Mouse (Mus musculus) right cerebral cortex, postnatal 25 days (tissue): Measurements from ENCODE around the gene Phc1.
A peak's percentile ranks its signal among the peaks of the same experiment; 100 is the strongest.

Source experiments
- DNase-seq: peaks from one replicate; pipeline ENCODE4 v3.0.0; 2022

Phc1 gene

GRCm38 (mm10) chr6:122337546-122337945, 2.8 kb downstream of the Phc1 start:
- DNase-seq, result no peak

GRCm38 (mm10) chr6:122334786-122335340, 5.5 kb downstream of the Phc1 start:
- no peak for DNase-seq

DNA sequence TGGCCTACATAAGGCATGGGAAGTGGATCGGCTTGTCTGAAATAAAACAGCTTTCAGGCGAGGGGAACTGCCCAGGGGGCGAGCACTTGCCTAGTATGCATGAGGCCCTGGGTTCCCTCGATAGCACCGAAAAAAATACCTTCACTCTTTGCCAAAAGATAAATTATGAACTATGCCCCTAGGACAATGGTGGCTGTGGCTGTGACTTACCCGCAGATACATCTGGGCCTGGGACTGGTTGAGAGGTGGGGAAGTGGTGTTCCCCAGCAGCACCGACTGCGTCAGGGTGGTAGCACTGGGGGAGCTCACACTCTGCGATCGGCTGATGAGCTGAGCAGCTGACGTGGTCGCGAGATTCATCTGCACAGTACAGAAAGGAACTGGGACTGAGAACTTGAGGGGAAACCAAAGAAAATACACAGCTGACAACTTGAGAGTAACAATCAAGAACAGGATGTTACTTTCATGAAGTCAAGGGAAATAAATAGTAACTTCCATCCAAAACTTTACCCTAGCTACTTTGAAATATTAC, 7.2 kb downstream of the Phc1 start:
- DNase-seq, result no peak

- DNase-seq, result no peak
Observed at GRCm38 (mm10) chr6:122325361-122325975, 14.9 kb downstream of the Phc1 start.

DNA sequence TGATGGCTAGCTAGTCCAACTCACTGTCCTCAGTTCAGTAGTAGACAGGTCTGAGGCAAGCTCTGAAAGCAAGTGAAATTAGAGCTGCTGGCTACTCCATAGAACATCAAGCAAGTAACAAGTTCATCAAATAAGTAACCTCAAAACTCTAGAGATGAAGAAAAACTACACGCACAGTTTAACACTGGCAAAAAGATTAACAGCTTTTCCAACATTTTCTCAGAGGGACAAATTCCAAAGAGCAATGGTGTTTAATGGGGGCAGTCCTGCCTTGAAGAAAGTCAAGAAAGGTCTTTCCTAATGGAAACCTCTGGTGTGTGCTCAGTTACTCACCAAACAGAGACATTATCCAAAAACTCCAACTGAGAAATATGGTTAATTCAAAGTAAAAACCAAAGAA, 21.6 kb downstream of the Phc1 start:
- DNase-seq, result no peak

- DNase-seq, result no peak
Observed at GRCm38 (mm10) chr6:122310187-122310820, 30.1 kb downstream of the Phc1 start.

- no peak for DNase-seq
Observed at GRCm38 (mm10) chr6:122309446-122309960, 30.9 kb downstream of the Phc1 start.

DNA sequence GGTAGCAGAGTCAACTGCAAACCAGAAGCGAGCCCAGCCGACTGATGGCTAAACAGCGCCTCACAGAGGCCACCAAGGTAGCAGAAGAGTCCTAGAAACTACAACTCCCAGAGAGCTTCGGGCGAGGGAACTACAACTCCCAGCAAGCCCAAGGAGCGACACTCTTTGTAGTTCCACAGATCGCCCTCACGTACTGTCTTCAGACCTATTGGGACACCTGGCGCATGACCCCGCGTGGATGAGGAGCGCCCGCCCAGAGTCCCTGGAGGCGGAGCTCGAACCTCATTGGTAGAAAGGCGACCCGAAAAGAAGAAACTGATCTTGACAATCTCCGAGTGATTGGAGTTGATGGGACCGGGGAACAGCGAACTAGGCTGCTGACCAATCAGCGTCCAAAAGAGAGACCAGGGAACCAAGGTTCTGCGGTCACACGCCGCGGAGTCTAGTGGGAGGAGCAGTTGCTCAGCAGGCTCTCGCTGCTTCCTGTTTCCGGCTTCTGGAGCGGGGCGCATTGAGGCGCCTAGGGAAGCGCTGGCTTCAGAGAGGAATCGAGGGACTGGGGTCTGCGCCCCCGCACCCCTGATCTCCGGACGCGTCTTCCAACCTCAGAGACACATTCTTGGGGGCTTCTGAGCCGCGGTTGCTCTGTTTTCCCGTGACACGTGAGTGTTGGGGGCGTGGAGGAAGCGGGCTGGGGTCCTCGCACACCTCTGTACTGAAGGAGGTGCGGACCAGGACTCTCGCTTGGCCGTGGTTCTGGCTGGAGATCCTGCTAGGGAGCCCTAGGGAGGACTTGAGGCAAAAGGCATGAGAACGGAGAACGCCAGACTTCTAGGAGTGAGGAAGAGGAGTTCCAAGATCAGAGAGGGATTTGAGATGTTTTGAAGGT, 31.6 kb downstream of the Phc1 start, which contains the start of gene M6pr:
M6pr (plus strand) TSS at position 216 of the 889 bp plus-strand sequence.
- peak; percentile 97 for DNase-seq

DNA sequence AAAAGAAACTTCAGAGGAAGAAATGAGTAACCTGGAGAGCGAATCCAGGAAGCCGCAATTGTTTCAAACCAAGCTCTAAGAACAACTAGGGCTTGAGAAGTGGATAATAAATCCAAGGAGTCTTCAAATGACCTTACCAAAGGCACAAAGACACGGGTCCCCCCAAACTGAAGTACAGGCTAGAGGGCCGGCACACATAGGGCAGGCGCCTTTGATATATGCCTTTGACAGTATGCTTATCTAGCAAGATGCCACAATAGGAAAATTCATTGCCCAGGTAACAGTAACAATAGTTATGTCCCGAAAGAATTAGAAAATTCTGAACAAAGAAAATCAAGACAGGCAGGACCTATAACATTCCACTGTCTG, 32.2 kb downstream of the Phc1 start:
- no peak for DNase-seq

DNA sequence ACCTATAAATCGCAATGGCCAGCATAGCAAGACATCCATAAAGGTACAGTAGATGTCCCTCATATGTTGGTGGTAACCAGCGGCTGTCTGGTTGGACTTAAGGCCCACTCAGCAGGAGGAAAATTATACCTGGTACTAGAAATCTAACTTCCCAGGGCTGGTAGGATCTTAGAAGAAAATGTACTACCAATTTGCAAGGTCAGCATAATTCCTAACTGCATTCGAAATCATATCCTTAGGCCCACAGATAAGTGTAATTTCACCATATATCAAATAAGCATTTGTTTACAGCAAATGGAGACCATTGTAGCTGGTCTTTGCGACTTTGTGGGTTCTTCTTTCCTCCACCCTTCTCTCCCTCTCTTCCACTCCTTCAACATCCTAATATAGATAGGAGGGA, 33.7 kb downstream of the Phc1 start:
- DNase-seq, result no peak

GRCm38 (mm10) chr6:122304790-122305555, 35.4 kb downstream of the Phc1 start:
- no peak for DNase-seq

DNA sequence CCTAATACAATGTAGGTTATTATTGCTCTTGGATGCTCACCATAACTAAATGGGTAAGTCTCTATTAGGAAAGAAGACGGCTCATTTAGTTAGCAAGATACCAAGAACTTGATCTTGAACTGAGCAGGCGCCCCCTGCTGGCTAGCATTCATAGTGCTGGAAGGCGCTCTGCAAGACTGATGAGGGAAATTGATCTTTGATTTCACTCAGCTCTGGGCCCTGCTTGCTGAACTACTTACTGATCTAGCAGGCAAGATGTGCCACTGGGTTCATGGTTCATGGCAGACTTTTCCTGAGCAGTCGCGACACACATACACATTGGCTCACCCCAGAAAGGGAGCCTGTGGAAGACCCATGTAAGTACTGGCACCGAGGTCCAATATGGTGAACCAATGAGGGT, 36.0 kb downstream of the Phc1 start:
- DNase-seq, result peak; percentile 62

- no peak for DNase-seq
Observed at GRCm38 (mm10) chr6:122303526-122303925, 36.8 kb downstream of the Phc1 start.

GRCm38 (mm10) chr6:122302661-122303060, 37.7 kb downstream of the Phc1 start:
- no peak for DNase-seq

GRCm38 (mm10) chr6:122302121-122302520, 38.2 kb downstream of the Phc1 start:
- DNase-seq, result no peak

DNA sequence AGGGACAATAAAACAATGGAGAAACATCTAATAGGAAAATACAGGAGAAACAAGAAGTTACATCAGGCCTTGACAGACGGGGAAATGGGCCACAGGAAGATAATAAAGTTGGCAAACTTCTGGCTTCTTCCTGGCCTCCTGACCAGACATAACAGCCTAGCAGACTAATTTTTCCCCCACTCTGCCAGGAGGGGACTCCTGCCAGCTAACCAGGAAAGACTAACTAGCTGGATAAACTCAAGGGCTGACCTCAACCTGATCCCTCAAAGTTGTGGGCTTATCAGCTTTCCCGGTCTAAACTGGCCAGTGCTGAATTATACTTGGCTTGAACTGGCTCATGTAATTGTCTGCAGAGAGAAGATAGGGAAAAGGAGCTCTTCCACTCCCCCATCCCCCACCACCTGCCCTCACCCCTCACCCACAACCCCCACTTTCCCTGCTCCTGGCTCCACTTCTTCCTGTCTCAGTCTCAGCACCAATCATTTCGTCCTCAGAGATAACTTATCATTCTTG, 40.7 kb downstream of the Phc1 start:
- no peak for DNase-seq

- DNase-seq, result no peak
Observed at GRCm38 (mm10) chr6:122298223-122298609, 42.1 kb downstream of the Phc1 start.

DNA sequence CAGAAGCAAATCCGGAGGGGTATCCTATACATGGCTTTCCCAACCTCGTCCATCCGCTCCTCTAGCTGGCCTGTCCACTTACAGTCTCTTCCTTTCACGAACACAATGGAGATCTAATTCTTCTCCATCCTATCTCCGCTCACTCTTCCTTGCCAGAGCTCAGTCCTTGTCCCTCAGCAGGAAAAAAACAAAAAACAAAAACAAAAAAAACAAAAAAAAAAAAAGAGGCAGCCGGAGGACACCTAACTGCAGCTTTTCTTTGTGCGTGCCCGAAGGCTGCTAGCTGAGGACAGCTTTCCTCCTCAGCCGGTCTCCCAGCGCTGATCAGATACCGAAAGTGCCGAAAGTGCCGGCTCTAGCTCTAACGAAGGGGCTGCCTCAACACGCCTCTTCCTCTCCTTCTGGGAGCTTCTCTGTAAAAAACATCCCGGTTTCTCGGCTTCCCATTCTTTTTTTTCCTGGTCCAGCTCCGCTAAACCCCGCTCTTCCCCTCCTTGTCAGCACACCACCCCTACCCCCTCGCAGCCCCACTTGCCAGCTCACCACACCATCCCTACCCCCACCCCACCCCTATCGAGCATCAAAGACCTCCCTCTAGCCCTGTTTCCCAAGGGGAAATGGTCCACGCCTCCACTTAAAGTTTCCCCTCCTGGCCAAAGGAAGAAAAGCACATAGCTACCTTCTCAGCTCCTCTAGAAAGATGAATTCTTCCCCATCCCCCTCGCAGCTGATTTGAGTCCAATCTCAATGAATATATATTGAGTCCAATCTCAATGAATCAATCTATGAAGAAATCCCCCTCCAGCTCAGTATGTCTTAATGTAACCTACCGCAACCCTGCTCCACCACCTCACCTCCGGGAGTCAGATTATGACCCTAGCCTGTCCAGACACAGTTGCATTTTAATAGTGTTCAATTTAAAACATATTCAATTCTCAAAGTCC, 42.8 kb downstream of the Phc1 start:
- peak; percentile 16 for DNase-seq

- DNase-seq, result no peak
Observed at GRCm38 (mm10) chr6:122296918-122297278, 43.5 kb downstream of the Phc1 start.

DNA sequence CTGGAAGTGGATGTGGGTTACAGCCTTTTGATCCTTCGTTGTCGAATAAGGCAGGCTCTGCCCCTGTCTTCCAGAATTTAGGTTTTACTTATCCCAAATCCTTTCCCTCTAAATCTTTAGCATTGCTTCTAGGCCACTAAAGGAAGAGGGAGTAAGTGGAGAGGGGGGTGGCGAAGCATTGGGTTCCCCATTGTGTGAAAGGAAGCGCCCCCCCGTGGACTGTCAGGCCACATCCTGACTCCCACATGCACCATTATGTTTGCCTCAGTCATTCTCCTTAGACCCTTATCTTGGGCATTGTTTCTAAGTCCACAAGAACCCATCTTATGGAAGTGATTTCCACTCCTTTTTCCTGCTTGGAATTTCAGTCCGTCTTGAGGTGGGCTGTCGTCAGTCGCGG, 45.1 kb downstream of the Phc1 start:
- DNase-seq, result no peak

- DNase-seq, result no peak
Observed at GRCm38 (mm10) chr6:122294290-122294689, 46.1 kb downstream of the Phc1 start.
